Mouse (Mus musculus) CH12.LX (cell line): Measurements from ENCODE around the gene Immp2l. TPM values are rescaled to one million over a fixed set of nuclear protein-coding genes. Genes with fewer than 3 reads are reported as not detected.

Source experiments
- DNase-seq: peaks from one replicate; pipeline ENCODE4 v3.0.0-alpha.2; 2013; ENCODE audit errors: extremely low read depth
- H3K27ac ChIP-seq: 2 replicates; pipeline ENCODE4 v1.5.1; 2012; ENCODE audit warnings: low read depth, mild to moderate bottlenecking, control low read depth, moderate library complexity; ENCODE audit not compliant: insufficient read depth
- H3K27me3 ChIP-seq: replicated peaks from 2 replicates; pipeline ENCODE3; 2012; ENCODE audit warnings: inconsistent platforms
- H3K36me3 ChIP-seq, 2 experiments: replicated peaks in 1 of 2; 2 replicates each; pipeline versions ENCODE3 to v1.6.1; 2012; ENCODE audit warnings: inconsistent platforms in 1 of 2, low read length in 1 of 2, mild to moderate bottlenecking in 1 of 2, mixed read lengths in 1 of 2, moderate library complexity in 1 of 2; ENCODE audit not compliant: control insufficient read depth in 1 of 2, insufficient read depth in 1 of 2
- H3K4me1 ChIP-seq, 2 experiments: 2 replicates each; pipeline ENCODE4 v1.6.1; 2012; ENCODE audit warnings: inconsistent platforms in 1 of 2, moderate library complexity in 1 of 2; ENCODE audit not compliant: insufficient read depth in 2 of 2, control insufficient read depth in 1 of 2
- H3K4me2 ChIP-seq: 2 replicates; pipeline ENCODE4 v1.6.1; 2012; ENCODE audit warnings: low read depth, mild to moderate bottlenecking, control low read depth; ENCODE audit not compliant: poor library complexity, insufficient read depth, severe bottlenecking
- H3K4me3 ChIP-seq, 3 experiments: fragments of 150-350 bp in 1 of 3; sonication (generic) in 1 of 3; replicated peaks in 1 of 3; 2 replicates each; pipeline versions ENCODE3 to v1.5.1; 2011 to 2012; ENCODE audit warnings: low read depth in 2 of 3, low read length in 2 of 3, mild to moderate bottlenecking in 2 of 3, moderate library complexity in 2 of 3, control low read depth in 1 of 3, improper control_type of control experiment in 1 of 3, inconsistent platforms in 1 of 3, mixed read lengths in 1 of 3; ENCODE audit not compliant: poor library complexity in 1 of 3
- H3K79me2 ChIP-seq: replicated peaks from 2 replicates; pipeline ENCODE4 v1.6.1; 2012; ENCODE audit warnings: mild to moderate bottlenecking, moderate library complexity; ENCODE audit not compliant: control insufficient read depth, poor library complexity, insufficient read depth, severe bottlenecking; ENCODE audit errors: extremely low read depth
- H3K9ac ChIP-seq: 2 replicates; pipeline ENCODE4 v1.6.1; 2012; ENCODE audit warnings: low read depth, mild to moderate bottlenecking, control low read depth, moderate library complexity; ENCODE audit not compliant: insufficient read depth
- H3K9me3 ChIP-seq: replicated peaks from 2 replicates; pipeline ENCODE3; 2012; ENCODE audit warnings: low read length, inconsistent platforms, mixed read lengths
- CTCF ChIP-seq, 2 experiments: IDR thresholded peaks in 1 of 2; conservative IDR thresholded peaks in 1 of 2; 2 replicates each; pipeline ENCODE4 v1.5.1; 2011 to 2012; ENCODE audit warnings: low read depth in 2 of 2, low read length in 2 of 2, improper control_type of control experiment in 1 of 2, inconsistent platforms in 1 of 2, mild to moderate bottlenecking in 1 of 2, moderate library complexity in 1 of 2
- GABPA ChIP-seq: IDR thresholded peaks from 2 replicates; pipeline ENCODE4 v1.6.1; 2012; ENCODE audit warnings: low read depth, low read length, improper control_type of control experiment, inconsistent platforms; ENCODE audit not compliant: insufficient replicate concordance
- JUN ChIP-seq: IDR thresholded peaks from 2 replicates; pipeline ENCODE4 v1.6.1; 2011; ENCODE audit warnings: low read depth, mild to moderate bottlenecking, low read length, improper control_type of control experiment, moderate library complexity; ENCODE audit not compliant: insufficient read depth
- KAT2A ChIP-seq: IDR thresholded peaks from 2 replicates; pipeline ENCODE4 v1.6.1; 2012; ENCODE audit warnings: low read length, improper control_type of control experiment, inconsistent platforms; ENCODE audit not compliant: insufficient replicate concordance
- MAFK ChIP-seq: IDR thresholded peaks from 2 replicates; pipeline ENCODE4 v1.6.1; 2011; ENCODE audit warnings: low read length, improper control_type of control experiment; ENCODE audit not compliant: insufficient replicate concordance
- MAX ChIP-seq: IDR thresholded peaks from 2 replicates; pipeline ENCODE4 v1.6.1; 2011; ENCODE audit warnings: low read length, improper control_type of control experiment
- MYC ChIP-seq: IDR thresholded peaks from 2 replicates; pipeline ENCODE4 v1.6.1; 2011; ENCODE audit warnings: low read depth, mild to moderate bottlenecking, improper control_type of control experiment, low read length
- NRF1 ChIP-seq: IDR thresholded peaks from 2 replicates; pipeline ENCODE4 v1.6.1; 2014; ENCODE audit warnings: low read depth, mild to moderate bottlenecking, inconsistent platforms, low read length, improper control_type of control experiment, moderate library complexity
- PAX5 ChIP-seq: IDR thresholded peaks from 2 replicates; pipeline ENCODE4 v1.6.1; 2012; ENCODE audit warnings: low read length, inconsistent platforms, mixed read lengths
- POLR2AphosphoS2 ChIP-seq: IDR thresholded peaks from 2 replicates; pipeline ENCODE4 v1.6.1; 2011; ENCODE audit warnings: low read depth, low read length, improper control_type of control experiment
- SIN3A ChIP-seq: IDR thresholded peaks from 2 replicates; pipeline ENCODE4 v1.6.1; 2012; ENCODE audit warnings: low read length, improper control_type of control experiment, inconsistent platforms
- USF1 ChIP-seq: IDR thresholded peaks from 2 replicates; pipeline ENCODE4 v1.6.1; 2014; ENCODE audit warnings: low read depth, mild to moderate bottlenecking, inconsistent platforms, low read length, improper control_type of control experiment
- ZKSCAN1 ChIP-seq: IDR thresholded peaks from 2 replicates; pipeline ENCODE4 v1.6.1; 2012; ENCODE audit warnings: low read depth, inconsistent platforms, low read length, improper control_type of control experiment, borderline replicate concordance
- ZNF384 ChIP-seq: IDR thresholded peaks from 2 replicates; pipeline ENCODE4 v1.6.1; 2012; ENCODE audit warnings: low read depth, low read length, improper control_type of control experiment, inconsistent platforms
- dilution Hi-C: fragments of 300-500 bp; cut with MboI; formaldehyde crosslinking; loops from 2 replicates; pipeline ENCODE4 v1.14.3; 2020; ENCODE audit warnings: low sequenced_read_pairs; ENCODE audit not compliant: extremely low pct_unique_long_range_greater_than_20kb, extremely low pct_ligation_motif_present
- in situ Hi-C: fragments of 300-500 bp; cut with MboI; formaldehyde crosslinking; loops from 3 replicates; pipeline ENCODE4 v1.14.3; 2019; ENCODE audit warnings: low sequenced_read_pairs, low pct_ligation_motif_present, low pct_unique_long_range_greater_than_20kb, mixed read lengths
- polyA plus RNA-seq: library from polyadenylated mRNA; unstranded; fragments of >175 nt; gene quantifications from 2 replicates; pipeline ENCODE4 v1.2.1, GENCODE M21; 2012; ENCODE audit warnings: low read depth; ENCODE audit not compliant: insufficient read length
- total RNA-seq, 2 experiments: library from RNA; depleted of rRNA; stranded (reverse); fragments of 300-350 nt in 1 of 2; fragments of >200 nt in 1 of 2; gene quantifications; 2 replicates each; pipeline ENCODE4 v1.2.3; 2012 to 2014

Immp2l gene
- total and polyA plus RNA-seq, 3 experiments, result 4.8 to 16.5 (median 9.9) TPM

DNA sequence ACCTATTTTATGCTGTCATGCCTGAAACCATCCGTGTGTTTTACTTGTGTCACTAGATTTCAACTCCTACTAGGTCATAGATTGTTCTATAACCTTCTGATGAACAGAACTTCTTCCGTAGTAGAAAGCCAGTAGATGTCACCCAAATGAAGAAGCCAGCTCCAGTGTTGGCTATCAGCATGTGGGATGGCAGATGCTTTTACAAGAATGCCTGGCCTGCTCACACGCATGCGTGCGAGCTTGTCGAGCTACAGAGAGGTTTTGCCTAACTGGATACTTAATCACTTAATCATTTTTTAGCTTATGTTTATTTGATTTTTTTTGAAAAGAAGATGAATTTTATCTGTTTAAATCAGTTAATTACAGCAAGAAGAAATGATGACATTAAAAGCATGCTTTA, 805.6 kb downstream of the Immp2l start:
- DNase-seq, result no peak
- Histone ChIP-seq H3K27me3 (no peaks in the 10 kb centered on the region), H3K9ac (no peak overlapping the region), H3K79me2 (no peaks in the 10 kb centered on the region), H3K4me1 (no peaks in the 10 kb centered on the region), H3K36me3 (no peaks in the 10 kb centered on the region), H3K27ac (no peak overlapping the region), H3K4me2 (no peak overlapping the region), H3K4me3 (no peak overlapping the region), H3K9me3 (no peaks in the 10 kb centered on the region)
- dilution Hi-C loops, result no loop called here
- TF ChIP-seq PAX5, result no peak
- no peak for TF ChIP-seq MYC
- no peak for TF ChIP-seq JUN
- no peak for TF ChIP-seq MAX
- no peak for TF ChIP-seq POLR2AphosphoS2
- TF ChIP-seq NRF1, result no peak
- no peak for TF ChIP-seq MAFK
- no peak for TF ChIP-seq CTCF (conservative IDR thresholded peaks at IDR 0.05 in 1 of 2, IDR thresholded peaks at IDR 0.05 in 1 of 2; ENCODE audit: low read depth in 2 of 2, low read length in 2 of 2)
- in situ Hi-C loops, result no loop called here

GRCm38 (mm10) chr12:41831731-41832130, 807.8 kb downstream of the Immp2l start:
- Histone ChIP-seq H3K4me3 (no peak overlapping the region), H3K9ac (no peak overlapping the region), H3K79me2 (no peaks in the 10 kb centered on the region), H3K9me3 (no peaks in the 10 kb centered on the region), H3K4me1 (no peaks in the 10 kb centered on the region), H3K27me3 (no peaks in the 10 kb centered on the region), H3K36me3 (no peaks in the 10 kb centered on the region), H3K4me2 (no peak overlapping the region), H3K27ac (no peak overlapping the region)
- TF ChIP-seq USF1 (no peak), MYC (no peak), ZKSCAN1 (no peak), JUN (no peak)
- in situ Hi-C loops (no loop called here), dilution Hi-C loops (no loop called here)
- no peak for DNase-seq

- Histone ChIP-seq H3K27me3 (no peaks in the 10 kb centered on the region), H3K79me2 (no peaks in the 10 kb centered on the region), H3K9me3 (no peaks in the 10 kb centered on the region), H3K36me3 (no peaks in the 10 kb centered on the region), H3K4me2 (no peak overlapping the region), H3K4me1 (no peaks in the 10 kb centered on the region), H3K4me3 (no peak overlapping the region), H3K27ac (no peak overlapping the region), H3K9ac (no peak overlapping the region)
- no peak for TF ChIP-seq SIN3A
- TF ChIP-seq ZNF384, result no peak
- TF ChIP-seq KAT2A, result no peak
- TF ChIP-seq MAX, result no peak
- TF ChIP-seq GABPA, result no peak
- no peak for TF ChIP-seq POLR2AphosphoS2
- in situ Hi-C loops, result no loop called here
- dilution Hi-C loops, result no loop called here
- no peak for DNase-seq
Measured at GRCm38 (mm10) chr12:41834646-41835045, 810.8 kb downstream of the Immp2l start.
